Mouse (Mus musculus) retina, adult 2 months (tissue): ENCODE results near the gene Gtf2ird2.

Experiments used
- DNase-seq: peaks from one replicate; pipeline ENCODE4 v3.0.0-alpha.2; 2012; ENCODE audit warnings: low read depth, low spot score

Gene Gtf2ird2

GRCm38 (mm10) chr5:134182735-134183134 is 1.1 kb upstream of the Gtf2ird2 start:
- DNase-seq = no peak

GRCm38 (mm10) chr5:134183162-134183561 is 657 bp upstream of the Gtf2ird2 start:
- DNase-seq = no peak

GRCm38 (mm10) chr5:134186059-134186458 is 2.2 kb downstream of the Gtf2ird2 start:
- no peak for DNase-seq

GRCm38 (mm10) chr5:134186961-134187731 is 3.3 kb downstream of the Gtf2ird2 start:
- DNase-seq = no peak

GRCm38 (mm10) chr5:134188571-134188970 is 4.8 kb downstream of the Gtf2ird2 start:
- no peak for DNase-seq

GRCm38 (mm10) chr5:134193664-134194063 is 9.8 kb downstream of the Gtf2ird2 start:
- DNase-seq = no peak

- no peak for DNase-seq
Observed at GRCm38 (mm10) chr5:134206721-134207120, 22.9 kb downstream of the Gtf2ird2 start.

- no peak for DNase-seq
Observed at GRCm38 (mm10) chr5:134209931-134210554, 26.2 kb downstream of the Gtf2ird2 start.

- DNase-seq = no peak
Observed at GRCm38 (mm10) chr5:134214021-134214806, 30.4 kb downstream of the Gtf2ird2 start.

- DNase-seq = no peak
Observed at GRCm38 (mm10) chr5:134217900-134218299, 34.1 kb downstream of the Gtf2ird2 start.

GRCm38 (mm10) chr5:134221278-134221677 is 37.5 kb downstream of the Gtf2ird2 start:
- no peak for DNase-seq

GRCm38 (mm10) chr5:134221708-134222150 is 37.9 kb downstream of the Gtf2ird2 start:
- no peak for DNase-seq

GRCm38 (mm10) chr5:134225110-134225901 is 41.5 kb downstream of the Gtf2ird2 start:
- no peak for DNase-seq

- DNase-seq = no peak
Observed at GRCm38 (mm10) chr5:134226946-134227345, 43.1 kb downstream of the Gtf2ird2 start.

- no peak for DNase-seq
Observed at GRCm38 (mm10) chr5:134227574-134228248, 43.9 kb downstream of the Gtf2ird2 start.

- no peak for DNase-seq
Observed at GRCm38 (mm10) chr5:134228249-134228638, 44.4 kb downstream of the Gtf2ird2 start.

GRCm38 (mm10) chr5:134229391-134229790 is 45.6 kb downstream of the Gtf2ird2 start, which contains the start of gene Ncf1:
Ncf1 (minus strand) TSS chr5:134229625.
- DNase-seq = no peak

GRCm38 (mm10) chr5:134231376-134231775 is 47.6 kb downstream of the Gtf2ird2 start:
- no peak for DNase-seq

- no peak for DNase-seq
Observed at GRCm38 (mm10) chr5:134232111-134232510, 48.3 kb downstream of the Gtf2ird2 start.

- DNase-seq = no peak
Observed at GRCm38 (mm10) chr5:134232568-134232967, 48.7 kb downstream of the Gtf2ird2 start.

GRCm38 (mm10) chr5:134233244-134233651 is 49.4 kb downstream of the Gtf2ird2 start:
- DNase-seq = no peak
